Mouse (Mus musculus) cerebellum, adult 11 months (tissue): ENCODE measurements at regions not wholly inside any gene's neighbourhood (a gene's known extent, or its start where the extent isn't known, plus 50 kb on each side); places are given as distances from the start of the nearest gene placed in this dataset.

ENCODE experiments used
- DNase-seq: peaks from one replicate; pipeline ENCODE4 v3.0.0; 2022

GRCm38 (mm10) chr8:89903346-89903745, 444.8 kb downstream of the Tox3 start:
- DNase-seq = no peak

DNA sequence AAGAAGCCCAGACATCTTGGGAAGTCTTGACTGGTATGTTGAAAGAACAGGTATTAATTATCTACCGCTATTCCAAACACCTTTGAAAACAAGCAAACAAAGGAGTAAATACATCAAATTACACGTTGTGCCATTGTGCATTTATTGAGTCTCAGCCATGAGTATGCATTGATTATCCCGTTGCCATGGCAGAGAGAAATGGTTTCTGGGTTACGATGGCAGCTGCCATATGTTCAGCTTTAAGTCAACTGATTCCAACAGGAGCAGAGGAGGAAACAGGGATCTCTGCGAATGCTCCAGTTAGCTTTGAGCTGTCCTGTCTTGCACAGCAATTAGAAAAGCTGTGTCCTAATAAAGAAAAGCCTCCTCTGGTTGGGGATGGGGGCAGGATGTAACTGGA, 475.4 kb downstream of the Tox3 start:
- DNase-seq = no peak

- DNase-seq = no peak
Measured at GRCm38 (mm10) chr8:89871966-89872365, 476.2 kb downstream of the Tox3 start.

DNA sequence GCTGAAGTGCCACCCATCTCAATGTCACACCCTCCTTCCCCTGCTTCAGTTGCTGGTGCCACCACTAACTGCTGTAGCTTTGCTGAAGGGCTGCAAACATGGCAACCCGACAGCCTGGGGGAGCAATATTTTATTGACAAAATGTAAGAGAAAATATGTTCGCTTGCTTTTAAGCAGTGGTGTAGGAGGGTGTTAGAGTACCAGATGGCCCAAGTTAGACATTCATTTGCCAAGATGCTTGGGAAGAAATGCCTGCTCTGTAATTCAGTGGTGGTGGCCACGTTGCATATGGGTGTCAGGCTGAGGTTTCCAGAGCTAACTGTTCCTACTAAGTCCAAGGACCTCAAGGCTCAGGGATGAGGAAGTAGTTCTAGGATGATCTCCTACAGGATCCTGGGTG, 488.3 kb downstream of the Tox3 start:
- DNase-seq = no peak

DNA sequence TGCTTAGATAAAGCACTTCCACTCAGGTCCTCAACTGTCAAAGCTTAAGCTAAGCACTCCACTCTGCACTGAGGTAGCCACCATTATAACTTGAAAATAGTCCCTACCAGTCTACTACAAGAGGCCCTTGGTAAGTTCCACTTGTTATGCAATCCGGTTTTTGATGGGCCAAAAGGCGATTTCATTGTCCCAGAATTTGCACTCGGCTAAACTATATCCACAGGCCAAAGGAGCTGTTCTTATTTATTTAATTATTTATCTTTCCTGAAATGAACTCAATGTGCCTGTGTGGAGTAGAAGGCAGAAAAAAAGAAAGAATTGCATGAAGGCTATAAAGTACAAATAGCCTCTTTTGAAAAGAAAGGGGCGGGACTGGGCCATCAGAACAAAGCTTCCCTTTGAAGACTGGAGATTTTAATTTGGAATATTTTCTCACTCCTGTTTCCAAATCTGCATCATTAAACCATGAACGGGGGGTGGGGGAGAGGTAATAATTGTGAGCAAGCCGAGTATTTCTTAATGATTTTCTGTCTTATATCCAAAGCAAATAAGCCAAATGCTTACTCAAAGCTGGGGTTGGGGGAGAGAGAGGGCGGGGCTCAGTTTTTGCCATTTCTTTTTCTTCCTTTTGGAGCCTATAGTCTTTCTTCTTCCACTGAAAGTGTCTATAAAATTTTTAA, 489.3 kb downstream of the Tox3 start:
- no peak for DNase-seq

DNA sequence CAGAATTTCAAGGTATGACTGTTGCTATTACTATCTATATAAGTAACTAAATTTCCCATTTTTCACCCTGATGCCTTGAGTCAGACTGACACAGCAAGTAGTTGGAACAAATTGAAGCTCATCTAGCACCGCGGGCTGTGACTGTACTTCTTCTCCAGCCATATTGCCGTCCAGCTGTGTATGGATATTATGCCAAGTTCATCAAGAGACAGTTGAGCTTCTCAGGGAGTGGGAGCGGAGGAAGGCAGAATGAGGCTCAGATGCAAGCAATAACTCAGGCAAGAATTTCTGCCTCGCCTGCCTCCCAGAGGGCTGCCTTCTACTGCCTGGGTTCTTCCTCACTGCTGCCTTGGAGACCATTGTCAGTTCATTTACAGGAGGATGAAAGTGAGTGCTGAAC, 492.6 kb downstream of the Tox3 start:
- no peak for DNase-seq

- peak; percentile 6 for DNase-seq
Measured at GRCm38 (mm10) chr8:89850209-89850796, 497.8 kb downstream of the Tox3 start.

DNA sequence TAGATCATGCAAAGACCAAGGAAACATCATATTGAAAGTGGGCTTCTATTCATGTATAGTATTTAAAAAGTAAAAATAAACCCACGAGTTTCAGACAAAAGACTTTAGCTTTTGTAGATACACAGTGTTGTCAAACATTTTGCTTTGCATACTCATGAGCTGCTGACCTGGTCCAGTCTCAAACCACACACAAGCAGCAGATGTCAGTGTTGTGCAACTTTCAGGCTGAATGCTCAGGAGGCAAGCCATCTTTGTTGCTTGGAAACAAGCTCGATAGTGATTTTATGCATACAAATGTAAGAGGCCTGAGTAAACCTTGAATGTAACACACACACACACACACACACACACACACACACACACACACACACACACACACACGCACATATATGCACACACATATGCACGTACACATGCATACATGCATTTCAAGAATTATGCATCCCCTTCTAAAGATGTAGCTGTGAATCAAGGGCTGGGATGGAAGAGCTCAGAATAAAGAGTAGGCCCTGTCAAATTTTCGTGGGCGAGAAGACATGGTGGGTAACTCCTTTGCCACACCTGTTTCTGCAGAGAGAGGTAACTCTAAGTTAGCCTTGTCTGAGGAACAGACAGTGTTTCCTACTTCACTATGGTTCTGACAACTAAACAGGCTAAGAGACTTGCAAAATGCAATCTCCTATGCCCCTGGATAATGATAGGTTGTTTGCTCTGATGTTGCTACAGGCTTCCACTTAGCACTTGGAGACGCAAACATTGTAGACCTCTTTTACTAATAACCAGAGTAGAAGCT, 498.5 kb downstream of the Tox3 start:
- peak; percentile 13 for DNase-seq

- DNase-seq = no peak
Measured at GRCm38 (mm10) chr8:89838494-89838893, 509.6 kb downstream of the Tox3 start.

DNA sequence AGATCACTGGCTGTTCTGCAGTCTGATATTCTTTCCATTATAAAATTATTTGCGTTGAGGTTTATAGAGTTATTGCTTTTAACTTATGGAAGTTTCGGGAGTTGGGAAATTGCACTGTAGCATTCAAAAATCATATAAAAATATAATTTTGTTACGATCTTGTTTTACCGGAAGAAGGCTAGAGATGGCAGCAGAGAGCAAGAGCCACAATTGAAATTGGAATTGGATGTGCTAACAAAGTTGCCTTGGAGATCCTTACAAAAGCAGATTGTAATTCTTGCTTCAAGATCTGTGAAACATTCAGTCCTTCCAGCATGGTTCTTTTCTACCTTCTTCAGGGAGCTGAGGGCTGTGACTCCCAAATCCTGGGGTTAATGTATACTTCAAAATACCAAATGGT, 514.4 kb downstream of the Tox3 start:
- no peak for DNase-seq

DNA sequence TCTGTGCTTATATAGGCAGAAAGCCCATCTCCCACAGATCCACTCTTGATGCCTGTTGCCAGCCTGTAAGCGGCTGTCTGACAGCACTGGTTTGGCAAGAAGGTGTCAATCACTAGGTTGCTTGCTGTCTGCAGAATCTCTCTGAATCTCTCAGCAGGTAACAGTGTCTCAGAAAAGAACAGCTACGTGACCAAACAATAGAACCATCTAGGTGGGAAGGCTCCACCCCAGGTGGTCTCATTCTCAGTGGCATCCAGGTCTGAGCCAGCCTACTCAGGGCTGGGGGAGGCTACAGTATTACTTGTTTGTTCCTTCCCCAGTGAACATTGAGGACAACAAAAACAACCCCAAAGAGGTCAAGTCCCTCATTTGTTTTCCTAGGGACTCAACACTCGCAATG, 523.6 kb downstream of the Tox3 start:
- no peak for DNase-seq

- DNase-seq = no peak
Measured at GRCm38 (mm10) chr8:89823631-89824030, 524.5 kb downstream of the Tox3 start.

DNA sequence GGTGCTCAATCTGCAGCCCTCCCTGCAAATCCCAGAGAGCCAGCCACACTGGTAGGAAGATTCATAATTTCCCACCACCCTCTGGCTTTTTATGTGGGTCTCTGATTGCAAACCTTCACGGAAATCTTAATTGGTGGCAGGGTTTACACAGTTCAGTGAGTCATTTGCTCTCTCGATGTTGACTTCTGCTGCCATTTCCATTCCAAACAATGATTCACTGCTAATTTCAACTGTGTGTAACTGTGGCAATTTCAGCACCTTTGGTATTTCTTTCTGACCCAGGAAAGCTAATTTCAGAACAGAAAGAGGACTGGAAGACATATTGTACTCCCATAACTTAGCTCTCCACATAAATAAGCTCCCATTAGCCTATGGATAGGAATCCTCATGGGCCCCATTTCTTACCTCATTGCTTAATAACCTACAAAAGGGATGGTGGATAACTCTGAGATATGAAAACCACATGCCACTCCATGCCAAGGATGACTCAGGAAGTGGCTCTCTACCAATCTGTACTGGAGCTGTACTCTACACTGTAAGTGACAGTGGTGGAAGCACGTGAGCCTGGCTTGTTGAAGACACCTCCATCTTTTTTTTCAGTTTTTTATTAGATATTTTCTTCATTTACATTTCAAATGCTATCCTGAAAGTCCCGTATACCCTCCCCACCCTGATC, 536.0 kb downstream of the Tox3 start:
- DNase-seq = no peak

DNA sequence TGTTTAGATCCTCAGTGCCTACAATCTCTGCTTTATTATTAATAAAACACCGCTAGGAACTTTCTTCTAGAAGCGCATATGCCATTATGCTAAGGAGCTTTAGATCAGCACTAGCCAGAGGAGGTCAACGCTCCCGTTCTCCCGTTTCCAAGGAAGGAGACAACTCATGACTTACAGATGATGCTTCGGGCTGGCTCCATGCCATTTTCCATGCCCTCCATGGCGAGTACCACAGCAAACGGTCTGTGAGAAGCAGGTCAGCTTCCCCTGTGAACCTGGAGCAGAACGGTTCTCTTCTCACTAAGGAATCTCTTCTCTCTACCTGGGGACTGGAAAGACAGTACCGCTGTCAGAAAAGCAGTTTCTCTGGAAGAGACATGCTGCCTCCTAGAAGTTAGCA, 559.8 kb downstream of the Tox3 start:
- DNase-seq = no peak

- DNase-seq = peak; percentile 5
Measured at GRCm38 (mm10) chr8:89787050-89787905, 560.9 kb downstream of the Tox3 start.

GRCm38 (mm10) chr8:89785011-89785410, 563.1 kb downstream of the Tox3 start:
- DNase-seq = peak; percentile 32

DNA sequence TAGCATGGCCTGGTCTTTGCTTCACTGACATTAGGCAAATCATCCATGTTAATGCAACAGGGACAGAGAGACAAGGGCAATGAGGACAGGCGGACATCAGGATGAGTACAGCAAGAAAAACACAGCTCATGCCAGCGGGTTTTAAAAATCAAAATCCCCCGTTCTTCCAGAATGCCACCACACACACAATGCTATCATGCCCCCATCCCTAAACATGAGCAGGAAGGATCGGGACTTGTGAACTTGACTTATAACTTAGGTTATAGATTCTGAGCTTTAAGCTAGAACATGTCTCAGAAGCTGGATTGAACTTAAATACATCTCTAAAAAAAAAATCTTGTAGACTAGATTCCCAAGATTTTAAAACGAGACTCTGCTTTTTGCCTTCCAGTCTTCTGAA, 564.8 kb downstream of the Tox3 start:
- DNase-seq = no peak

- DNase-seq = no peak
Measured at GRCm38 (mm10) chr8:89766387-89766786, 581.8 kb downstream of the Tox3 start.

DNA sequence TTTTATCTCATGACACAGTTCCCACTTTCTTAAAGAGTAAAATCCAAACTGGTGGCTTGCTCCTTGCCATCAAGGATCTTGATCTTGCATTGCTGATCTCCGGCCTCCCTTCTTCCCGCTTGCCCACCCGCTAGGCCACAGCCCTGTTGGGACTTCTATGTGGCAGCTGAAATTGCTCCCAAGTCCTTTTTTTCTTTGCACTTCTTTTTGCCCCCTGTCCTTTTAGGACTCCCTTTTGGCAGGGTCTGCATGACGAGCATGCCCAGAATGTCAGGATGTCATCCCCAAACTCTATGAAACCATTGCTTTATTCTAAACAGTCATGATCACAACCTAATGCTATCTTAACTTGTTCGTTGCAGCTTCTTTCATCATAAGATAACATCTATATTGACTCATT, 588.6 kb downstream of the Tox3 start:
- no peak for DNase-seq

- no peak for DNase-seq
Measured at GRCm38 (mm10) chr8:89758695-89759094, 589.4 kb downstream of the Tox3 start.

GRCm38 (mm10) chr8:89755951-89756350, 592.2 kb downstream of the Tox3 start:
- DNase-seq = no peak

DNA sequence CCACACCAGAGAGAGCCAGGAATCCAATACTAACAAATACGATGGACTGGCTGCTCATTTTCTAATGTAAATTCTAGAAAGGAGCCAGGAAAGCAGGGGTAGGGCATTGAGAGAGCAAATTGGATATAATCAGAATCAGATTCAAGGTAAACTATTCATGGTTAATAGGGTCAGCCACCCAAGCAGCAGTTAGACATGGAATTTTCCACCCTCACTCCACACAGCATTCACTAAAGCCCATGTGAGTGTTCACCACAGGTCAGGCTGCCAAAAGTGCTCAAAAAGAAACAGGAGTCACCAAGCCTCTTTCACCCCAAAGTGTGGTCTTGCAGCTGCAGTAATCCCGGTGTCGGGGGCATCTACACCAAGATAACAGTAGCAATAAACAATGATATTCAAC, 596.9 kb downstream of the Tox3 start:
- DNase-seq = no peak

GRCm38 (mm10) chr8:89747726-89748125, 600.4 kb downstream of the Tox3 start:
- DNase-seq = no peak
